Mouse (Mus musculus) stomach, embryonic 15.5 days (tissue): Measurements from ENCODE around the gene Plekha4. TPM values are rescaled to one million over a fixed set of nuclear protein-coding genes. Genes with fewer than 3 reads are reported as not detected.

Source experiments
- polyA plus RNA-seq: library from polyadenylated mRNA; unstranded; fragments of >200 nt; fragmentation: Nextera tagmentation; extraction: Ambion mirVana; gene quantifications from 2 replicates; pipeline ENCODE4 v1.2.1, GENCODE M21; 2015

The Plekha4 gene
- polyA plus RNA-seq, 1 experiment from 2014 or later, result 2.9 TPM

Other genes with a start within 250 kb of the Plekha4 start
- not detected in 2 replicates for gene Slc6a21, start 248.8 kb upstream of the Plekha4 start, polyA plus RNA-seq
- 23.9 and 26.9 TPM in 2 replicates for gene Trpm4, start 192.6 kb upstream of the Plekha4 start, polyA plus RNA-seq
- 1.4 and 1.5 TPM in 2 replicates for gene Hrc, start 191.0 kb upstream of the Plekha4 start, polyA plus RNA-seq
- gene Ppfia3, start 159.3 kb upstream of the Plekha4 start, polyA plus RNA-seq, result 4.8 and 5.6 TPM in 2 replicates
- 3.5 and 4.0 TPM in 2 replicates for gene Lin7b, start 155.7 kb upstream of the Plekha4 start, polyA plus RNA-seq
- gene Snrnp70, start 130.6 kb upstream of the Plekha4 start, polyA plus RNA-seq, result 225 and 247 TPM in 2 replicates
- gene Kcna7, start 120.7 kb upstream of the Plekha4 start, polyA plus RNA-seq, result 0.08 TPM in 1 of 2 replicates, not detected in the other
- gene Ntf5, start 112.6 kb upstream of the Plekha4 start, polyA plus RNA-seq, result 2.6 and 2.7 TPM in 2 replicates
- 0.62 TPM in 1 of 2 replicates, not detected in the other for gene Lhb, start 105.5 kb upstream of the Plekha4 start, polyA plus RNA-seq
- 34.3 and 37.7 TPM in 2 replicates for gene Gys1, start 91.5 kb upstream of the Plekha4 start, polyA plus RNA-seq
- 127 and 139 TPM in 2 replicates for gene Ruvbl2, start 88.2 kb upstream of the Plekha4 start, polyA plus RNA-seq
- gene Ftl1, start 66.4 kb upstream of the Plekha4 start, polyA plus RNA-seq, result 4,747 and 4,817 TPM in 2 replicates
- 157 and 168 TPM in 2 replicates for gene Bax, start 59.4 kb upstream of the Plekha4 start, polyA plus RNA-seq
- gene Tulp2, start 44.5 kb upstream of the Plekha4 start, polyA plus RNA-seq, result 1.4 and 1.8 TPM in 2 replicates
- not detected in 2 replicates for gene Gm45808, start 39.5 kb upstream of the Plekha4 start, polyA plus RNA-seq
- 3.5 and 3.7 TPM in 2 replicates for gene Dhdh, start 37.5 kb upstream of the Plekha4 start, polyA plus RNA-seq
- gene Nucb1, start 15.9 kb upstream of the Plekha4 start, polyA plus RNA-seq, result 214 and 230 TPM in 2 replicates
- gene Ppp1r15a, start 62 bp upstream of the Plekha4 start, polyA plus RNA-seq, result 21.1 and 36.1 TPM in 2 replicates
- gene Hsd17b14, start 28.6 kb downstream of the Plekha4 start, polyA plus RNA-seq, result 2.2 and 3.9 TPM in 2 replicates
- 78.8 and 87.1 TPM in 2 replicates for gene Bcat2, start 43.8 kb downstream of the Plekha4 start, polyA plus RNA-seq
- 0.18 and 0.41 TPM in 2 replicates for gene Fgf21, start 89.2 kb downstream of the Plekha4 start, polyA plus RNA-seq
- 0.76 and 0.84 TPM in 2 replicates for gene Fut1, start 91.0 kb downstream of the Plekha4 start, polyA plus RNA-seq
- 0.19 and 0.31 TPM in 2 replicates for gene Izumo1, start 95.5 kb downstream of the Plekha4 start, polyA plus RNA-seq
- gene Rasip1, start 101.2 kb downstream of the Plekha4 start, polyA plus RNA-seq, result 11.0 and 11.6 TPM in 2 replicates
- 7.4 and 9.5 TPM in 2 replicates for gene Mamstr, start 113.6 kb downstream of the Plekha4 start, polyA plus RNA-seq
- 5.2 and 6.7 TPM in 2 replicates for gene Fut2, start 140.1 kb downstream of the Plekha4 start, polyA plus RNA-seq
- gene Ntn5, start 157.7 kb downstream of the Plekha4 start, polyA plus RNA-seq, result 0.70 and 1.0 TPM in 2 replicates
- gene Sec1, start 168.1 kb downstream of the Plekha4 start, polyA plus RNA-seq, result 3.6 and 4.5 TPM in 2 replicates
- gene Car11, start 173.5 kb downstream of the Plekha4 start, polyA plus RNA-seq, result 9.6 and 10.1 TPM in 2 replicates
- 2.8 and 4.4 TPM in 2 replicates for gene Dbp, start 178.8 kb downstream of the Plekha4 start, polyA plus RNA-seq
- gene Rpl18, start 189.1 kb downstream of the Plekha4 start, polyA plus RNA-seq, result 954 and 1,069 TPM in 2 replicates
- 35.4 and 36.7 TPM in 2 replicates for gene Sphk2, start 191.7 kb downstream of the Plekha4 start, polyA plus RNA-seq
- gene Fam83e, start 194.9 kb downstream of the Plekha4 start, polyA plus RNA-seq, result 12.8 and 13.3 TPM in 2 replicates
- 0.45 TPM in 1 of 2 replicates, not detected in the other for gene Spaca4, start 199.5 kb downstream of the Plekha4 start, polyA plus RNA-seq